Mouse (Mus musculus) testis, postnatal 14 days (tissue): ENCODE results near the gene Mettl16.
"Not testable (repeated sequence)": the region's sequence is repeated elsewhere in the genome, so short reads cannot be mapped to it uniquely, and the experiment has no call there.

ENCODE experiments used
- DNase-seq: peaks from one replicate; pipeline ENCODE4 v3.0.0; 2021; ENCODE audit warnings: low spot score

The Mettl16 gene

DNA sequence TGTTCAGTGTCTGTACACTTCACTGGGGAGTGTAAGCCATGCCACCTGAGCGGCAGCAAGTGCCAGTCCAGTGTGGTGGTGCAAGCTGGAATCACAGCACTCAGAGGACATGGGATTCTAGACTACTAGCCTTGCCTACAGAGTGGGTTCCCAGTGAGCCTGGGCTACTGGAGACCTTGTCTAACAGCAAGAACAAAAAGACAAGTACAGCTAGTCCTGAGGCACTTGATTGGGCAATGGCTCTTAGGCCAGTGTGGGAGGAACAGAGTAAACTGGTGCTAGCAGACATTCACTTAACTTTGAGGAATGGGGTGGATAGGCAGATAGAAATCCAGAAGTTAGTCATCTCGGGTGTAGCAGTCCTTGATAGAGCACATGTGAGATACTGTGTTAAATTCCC is 1.8 kb downstream of the Mettl16 start:
- DNase-seq: no peak

DNA sequence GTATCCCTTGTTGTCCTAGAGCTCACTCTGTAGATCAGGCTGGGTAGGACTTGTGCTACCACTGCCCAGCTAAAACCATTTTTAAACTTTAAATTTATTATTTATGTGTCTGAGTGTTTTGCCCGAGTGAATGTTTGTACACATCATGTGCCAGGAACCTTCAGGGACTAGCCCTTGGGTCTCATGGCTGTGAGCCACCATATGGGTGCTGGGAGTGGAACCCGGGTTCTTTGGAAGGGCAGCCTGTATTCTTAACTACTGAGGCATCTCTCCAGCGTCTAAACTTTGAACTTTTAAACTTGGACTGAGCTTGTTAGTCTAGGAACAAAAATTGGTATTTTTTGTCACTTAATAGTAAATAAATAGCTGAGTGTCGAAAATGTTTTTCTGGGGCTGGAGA is 22.2 kb downstream of the Mettl16 start:
- DNase-seq: no peak

DNA sequence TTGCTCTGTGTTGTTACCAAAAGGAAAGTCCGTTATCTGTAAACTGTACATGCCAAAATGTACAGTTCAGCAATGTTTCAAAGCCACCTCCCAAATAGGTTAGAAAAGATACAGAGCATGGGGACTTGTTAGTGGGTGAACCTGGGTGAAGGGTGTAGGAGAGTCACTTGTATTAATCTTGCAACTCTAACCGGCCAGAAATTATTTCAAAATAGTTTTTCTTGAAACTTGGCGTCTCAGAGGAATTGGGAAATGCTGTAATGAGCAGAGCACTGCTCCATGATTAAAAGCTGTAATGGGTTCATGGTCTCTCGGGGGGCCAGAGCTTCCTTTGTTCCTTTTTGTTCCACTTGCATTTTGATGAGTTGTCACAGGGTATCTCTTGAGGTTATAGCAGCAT is 30.0 kb downstream of the Mettl16 start:
- DNase-seq: no peak

DNA sequence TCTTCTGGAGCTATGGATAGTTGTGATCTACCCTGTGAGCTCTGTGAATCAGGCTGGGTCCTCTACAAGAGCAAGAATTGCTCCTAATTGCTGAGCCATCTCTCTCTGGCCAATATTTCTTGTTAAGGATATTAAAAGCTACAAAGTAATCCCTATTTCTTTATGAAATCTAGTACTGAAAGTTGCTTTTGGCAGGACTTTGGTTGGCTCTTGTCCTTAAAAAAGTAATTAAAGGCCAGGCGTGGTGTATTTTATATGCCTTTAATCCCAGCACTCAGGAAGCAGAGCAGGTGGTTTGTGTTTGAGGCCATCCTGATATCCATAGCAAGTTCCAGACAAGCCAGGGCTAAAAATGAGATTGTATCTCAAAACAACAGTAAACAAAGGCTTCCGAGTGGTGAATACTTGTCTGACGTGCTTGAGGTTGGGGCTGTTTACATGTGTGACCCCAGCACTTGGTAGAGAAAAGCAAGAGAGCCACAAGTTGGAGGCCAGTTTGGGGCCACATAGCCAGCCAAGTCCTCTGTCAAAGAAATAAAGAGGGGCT is 33.5 kb downstream of the Mettl16 start:
- DNase-seq: no peak

DNA sequence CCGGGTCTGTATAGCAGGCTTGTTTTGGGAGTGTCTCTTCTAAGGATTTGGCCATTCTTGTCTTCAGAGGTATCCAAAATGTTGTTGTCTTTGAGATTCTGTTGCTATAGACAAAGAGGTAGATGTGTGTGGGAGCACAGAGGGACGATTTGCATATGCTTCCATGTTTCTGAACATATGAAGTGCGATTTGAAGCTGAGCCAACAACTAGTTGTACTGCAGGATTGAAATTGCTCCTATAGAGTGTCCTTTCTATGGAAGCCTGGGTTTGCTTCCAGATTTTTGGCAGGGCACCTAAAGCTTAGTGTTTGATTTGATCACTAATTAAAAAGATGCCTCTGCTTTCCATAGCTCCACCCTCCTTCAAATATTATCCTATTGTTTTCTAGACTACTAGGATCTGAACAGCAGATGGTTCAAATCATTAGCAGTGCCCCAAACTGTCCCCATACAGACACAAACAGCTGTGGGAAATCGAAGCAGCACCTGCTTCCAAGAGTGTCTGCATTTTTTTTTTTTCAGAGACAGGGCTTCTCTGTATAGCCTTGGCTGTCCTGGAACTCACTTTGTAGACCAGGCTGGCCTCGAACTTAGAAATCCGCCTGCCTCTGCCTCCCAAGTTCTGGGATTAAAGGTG is 36.7 kb downstream of the Mettl16 start:
- no peak for DNase-seq

DNA sequence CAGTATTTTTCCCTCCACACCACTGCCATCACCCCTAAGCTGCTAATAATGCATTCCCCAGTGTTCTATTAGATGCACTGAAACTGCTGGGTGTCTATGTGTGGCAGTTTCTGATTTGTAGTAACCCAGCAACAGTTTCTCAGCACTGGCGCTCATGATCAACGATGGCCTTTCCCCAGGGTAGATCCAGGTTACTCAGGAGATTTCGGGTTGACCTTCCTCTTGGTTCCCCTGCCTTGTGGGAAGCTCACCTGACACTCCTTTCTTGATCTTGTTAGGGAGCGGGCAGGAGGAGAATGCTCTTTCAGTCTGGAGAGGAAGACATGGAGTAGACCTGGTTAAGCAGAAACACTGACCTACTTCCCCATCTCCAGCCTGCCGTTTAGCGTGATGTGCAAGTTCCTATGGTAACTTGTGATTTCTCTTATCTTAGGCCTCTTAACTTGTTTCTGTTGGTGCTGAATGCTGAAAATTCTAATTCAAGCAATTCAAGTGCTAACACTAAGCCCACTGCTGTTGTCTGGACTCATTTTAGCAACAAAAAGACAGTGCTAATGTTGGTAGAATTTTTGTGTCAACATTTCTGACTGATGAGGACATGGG is 37.7 kb downstream of the Mettl16 start:
- no peak for DNase-seq

DNA sequence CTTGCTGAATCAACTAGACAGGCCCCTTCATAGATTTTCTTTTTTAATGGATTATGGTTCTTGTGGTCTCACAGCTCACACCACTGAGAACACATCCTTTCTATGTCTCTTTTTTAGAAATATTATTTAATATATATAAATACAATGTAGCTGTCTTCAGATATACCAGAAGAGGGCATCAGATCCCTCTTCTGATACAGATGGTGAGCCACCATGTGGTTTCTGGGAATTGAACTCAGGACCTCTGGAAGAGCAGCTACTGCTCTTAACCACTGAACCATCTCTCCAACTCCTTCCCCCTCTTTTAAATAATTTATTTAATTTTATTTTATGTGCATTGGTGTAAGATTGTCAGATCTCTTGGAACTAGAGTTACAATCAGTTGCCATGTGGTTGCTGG is 39.5 kb downstream of the Mettl16 start:
- no peak for DNase-seq

DNA sequence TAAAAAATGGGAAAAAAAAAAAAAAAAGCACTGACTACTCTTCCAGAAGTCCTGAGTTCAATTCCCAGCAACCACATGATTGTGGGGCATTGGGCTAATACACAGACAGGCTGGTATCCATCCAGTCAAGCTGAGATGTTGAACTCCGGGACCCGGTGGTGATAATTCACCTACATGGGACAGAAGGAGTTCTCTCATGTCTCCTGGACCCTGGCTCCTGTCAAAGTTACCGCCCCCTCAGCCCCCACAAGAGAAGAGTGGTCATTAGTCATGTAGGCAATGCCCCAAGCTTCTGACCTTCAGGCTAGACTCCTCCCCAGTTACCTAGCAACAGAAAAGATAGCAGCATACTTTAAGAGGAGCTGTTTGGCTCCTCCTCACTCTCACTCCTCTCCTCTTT is 40.4 kb downstream of the Mettl16 start:
- DNase-seq: not testable (repeated sequence)

DNA sequence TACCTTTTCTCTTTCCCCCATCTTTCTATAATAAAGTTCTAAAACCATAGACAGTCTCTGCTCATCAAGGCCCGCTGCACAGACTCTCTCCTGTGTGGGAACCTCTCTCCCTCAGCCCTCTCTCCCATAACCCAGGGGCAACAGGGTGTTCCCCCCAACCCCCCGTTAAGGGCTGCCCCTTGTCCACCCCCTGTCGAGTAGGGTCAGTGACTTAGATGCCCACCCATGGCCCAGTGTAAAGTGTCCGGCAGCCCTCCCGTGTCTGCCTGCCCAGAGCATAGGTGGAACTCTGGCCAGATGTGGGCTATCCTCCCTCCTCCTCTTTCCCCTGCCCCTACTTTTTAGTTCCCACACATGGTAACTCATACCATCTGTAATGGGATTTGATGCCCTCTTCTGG is 40.9 kb downstream of the Mettl16 start:
- DNase-seq: no peak

DNA sequence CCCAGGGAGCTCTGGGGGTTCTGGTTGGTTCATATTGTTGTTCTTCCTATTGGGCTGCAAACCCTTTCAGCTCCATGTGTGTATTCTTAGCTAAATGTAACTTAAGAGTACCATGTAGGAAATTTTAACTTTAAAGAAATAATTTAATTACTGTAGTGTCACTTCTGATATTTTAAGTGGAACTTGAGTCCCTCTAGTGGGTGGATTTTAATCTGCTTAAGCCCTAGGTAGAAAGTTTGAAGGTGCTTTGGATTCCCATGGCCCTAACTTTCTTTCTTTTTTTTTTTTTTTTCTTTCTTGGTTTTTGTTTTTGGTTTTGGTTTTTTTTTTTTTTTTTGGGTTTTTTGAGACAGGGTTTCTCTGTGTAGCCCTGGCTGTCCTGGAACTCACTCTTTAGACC is 45.2 kb downstream of the Mettl16 start:
- DNase-seq: no peak

DNA sequence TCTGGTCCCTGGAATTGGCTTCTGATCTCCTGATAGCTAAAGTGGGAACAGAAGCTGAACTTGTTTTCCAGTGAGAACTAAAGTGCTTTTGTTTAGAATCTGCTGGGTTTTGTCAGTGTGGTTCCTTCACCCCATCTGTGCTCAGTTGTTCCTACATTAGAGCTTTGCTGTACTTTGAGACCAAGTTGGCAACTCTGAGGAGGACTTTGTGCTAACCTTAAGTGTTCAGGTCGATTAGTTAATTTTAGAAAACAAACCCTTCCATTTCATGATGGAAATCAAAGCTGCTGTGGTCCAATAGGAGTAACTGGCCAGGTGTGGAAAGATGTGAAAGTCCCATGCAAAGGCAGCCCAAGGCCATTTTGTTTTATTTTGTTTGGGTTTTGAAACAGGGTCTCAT is 50.3 kb downstream of the Mettl16 start:
- DNase-seq: no peak

DNA sequence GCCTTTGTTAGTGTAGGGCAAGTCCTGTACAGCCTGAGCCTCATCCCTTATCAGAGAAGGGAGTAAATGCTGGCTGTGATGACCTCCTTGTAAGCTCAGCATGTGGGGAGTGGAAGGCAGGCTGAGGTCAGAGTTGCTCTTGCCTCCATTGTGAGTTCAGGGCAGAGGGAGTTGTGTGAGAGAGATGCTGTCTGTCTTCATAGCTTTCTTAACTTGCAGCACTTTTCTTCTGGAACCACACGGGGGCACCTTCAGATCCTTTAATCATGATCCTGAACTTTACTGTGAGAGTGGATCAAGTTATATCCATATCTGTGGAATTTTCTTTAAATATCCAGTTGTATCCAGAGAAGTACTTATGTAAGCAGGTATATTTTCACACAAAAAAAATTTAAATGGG is 50.8 kb downstream of the Mettl16 start:
- no peak for DNase-seq

DNA sequence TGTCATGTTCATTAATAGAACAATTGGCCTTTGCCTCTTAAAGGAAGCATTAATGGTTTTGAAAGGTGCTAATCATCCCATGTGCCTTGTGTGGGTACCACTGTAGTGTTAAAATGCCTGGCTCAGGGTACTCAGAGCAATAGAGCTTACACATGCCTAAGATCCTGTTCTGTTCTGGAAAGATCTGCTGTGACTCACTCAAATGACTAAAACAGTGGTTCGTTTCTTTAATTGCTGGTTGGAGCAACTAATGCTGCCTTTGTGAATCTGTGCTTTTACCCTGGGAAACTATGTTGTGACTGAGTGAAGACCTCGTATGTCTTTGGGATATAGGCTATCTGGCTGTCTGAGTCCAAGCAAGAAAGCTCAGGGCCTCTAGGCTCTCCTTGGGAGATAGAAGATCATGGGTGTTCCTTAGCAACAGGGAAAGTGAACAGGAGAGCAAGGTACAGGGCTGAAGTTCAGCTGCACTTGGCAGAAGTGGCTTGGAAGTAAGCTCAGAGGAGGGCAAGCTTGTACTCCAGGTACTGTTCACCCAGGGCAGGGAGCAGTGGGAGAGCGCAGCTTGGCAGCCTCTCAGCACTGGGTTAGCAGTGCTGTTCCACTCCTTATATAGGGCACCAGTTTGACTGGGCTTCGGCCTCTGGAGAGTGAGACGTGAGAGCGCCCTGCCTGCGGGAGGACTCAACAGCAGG is 52.3 kb downstream of the Mettl16 start:
- DNase-seq: no peak

DNA sequence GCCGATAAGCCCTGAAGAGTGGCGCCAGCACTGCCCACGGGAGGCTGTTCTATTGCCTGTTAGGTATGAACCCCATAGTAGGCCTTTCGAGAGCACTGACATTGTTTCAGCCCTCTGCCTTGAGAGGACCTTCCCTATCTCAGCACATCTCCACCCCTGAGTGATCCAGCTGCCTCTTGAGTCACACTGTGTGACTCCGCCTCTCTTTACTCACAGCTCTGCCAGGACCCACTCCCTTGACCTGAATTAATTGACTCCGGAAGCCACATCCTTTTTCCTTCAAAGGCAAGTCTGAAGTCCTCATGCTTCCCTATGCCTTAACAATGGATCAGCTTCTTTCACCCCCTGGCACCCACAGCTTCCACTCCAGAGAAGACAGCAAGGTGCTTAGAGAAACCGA is 55.5 kb downstream of the Mettl16 start:
- DNase-seq: no peak

DNA sequence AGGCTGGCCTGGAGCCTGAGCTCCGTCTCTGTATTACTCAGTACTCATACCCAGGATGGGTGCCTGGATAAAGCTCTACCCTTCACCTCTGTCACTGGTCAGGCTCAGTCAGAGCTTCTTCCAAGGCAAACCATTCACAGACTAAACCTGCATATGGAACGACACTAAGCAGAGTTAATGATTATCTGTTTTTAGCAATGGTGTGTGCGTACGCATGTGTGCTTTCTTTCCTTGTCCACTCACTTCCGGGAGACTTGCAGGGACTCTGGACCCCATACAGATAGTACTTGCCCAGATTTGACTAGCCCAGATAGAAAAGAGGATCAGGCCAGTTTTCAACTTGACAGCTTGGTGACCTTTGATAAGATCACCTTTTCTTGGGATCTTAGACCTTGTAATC is 56.1 kb downstream of the Mettl16 start:
- no peak for DNase-seq

DNA sequence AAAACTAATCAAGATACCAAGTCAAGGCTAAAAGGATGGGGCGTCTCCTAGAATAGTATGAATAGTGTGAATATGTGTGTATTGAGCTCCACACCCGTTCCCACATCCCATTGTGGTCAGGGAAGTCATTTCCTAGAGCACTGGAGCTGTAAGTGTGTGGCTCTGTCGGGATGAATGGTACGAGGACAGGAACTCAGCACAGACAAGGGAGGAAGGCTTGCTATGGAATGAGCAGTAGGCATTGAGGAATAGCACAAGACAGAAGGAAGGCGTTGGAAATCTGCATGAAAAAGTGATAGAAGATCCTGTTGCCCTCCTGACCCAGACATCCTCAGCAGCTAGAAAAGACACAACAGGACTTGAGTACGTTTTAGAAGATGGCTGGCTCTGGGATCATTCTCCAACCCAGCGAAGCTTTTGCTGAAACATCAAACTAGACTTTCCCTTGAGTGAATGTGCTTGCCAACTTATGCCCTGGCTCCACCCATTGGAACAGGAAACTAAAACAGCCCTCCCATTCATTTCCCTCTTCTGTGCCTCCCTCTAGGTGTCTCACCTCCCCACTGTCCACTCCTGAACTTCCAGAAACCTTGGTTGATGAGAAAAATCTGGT is 57.3 kb downstream of the Mettl16 start:
- no peak for DNase-seq

DNA sequence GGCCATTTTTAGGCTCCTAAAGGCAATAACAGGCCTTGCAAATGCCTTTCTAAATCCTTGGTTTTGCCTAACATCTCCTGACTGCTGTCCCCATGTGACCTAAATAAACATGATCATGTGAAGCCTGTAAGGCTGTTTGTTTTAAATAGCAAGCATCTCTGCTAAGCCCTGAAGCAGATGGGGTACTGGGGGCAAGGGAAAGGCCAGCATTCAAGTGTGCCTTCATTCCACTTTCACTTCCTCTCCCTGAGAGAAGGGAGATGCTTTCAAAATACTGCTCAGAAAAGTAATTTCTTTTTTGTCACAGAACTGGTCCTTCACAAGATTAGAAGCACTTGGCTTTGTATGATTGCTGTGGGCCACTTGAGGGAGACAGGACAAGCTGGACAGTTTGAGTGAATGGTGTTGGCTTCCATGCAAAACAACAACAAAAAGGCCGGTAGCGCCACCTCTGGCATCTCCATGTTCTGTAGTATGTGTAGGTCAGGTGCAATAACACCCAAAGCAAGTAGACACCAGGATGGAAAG is 57.8 kb downstream of the Mettl16 start:
- DNase-seq: no peak

DNA sequence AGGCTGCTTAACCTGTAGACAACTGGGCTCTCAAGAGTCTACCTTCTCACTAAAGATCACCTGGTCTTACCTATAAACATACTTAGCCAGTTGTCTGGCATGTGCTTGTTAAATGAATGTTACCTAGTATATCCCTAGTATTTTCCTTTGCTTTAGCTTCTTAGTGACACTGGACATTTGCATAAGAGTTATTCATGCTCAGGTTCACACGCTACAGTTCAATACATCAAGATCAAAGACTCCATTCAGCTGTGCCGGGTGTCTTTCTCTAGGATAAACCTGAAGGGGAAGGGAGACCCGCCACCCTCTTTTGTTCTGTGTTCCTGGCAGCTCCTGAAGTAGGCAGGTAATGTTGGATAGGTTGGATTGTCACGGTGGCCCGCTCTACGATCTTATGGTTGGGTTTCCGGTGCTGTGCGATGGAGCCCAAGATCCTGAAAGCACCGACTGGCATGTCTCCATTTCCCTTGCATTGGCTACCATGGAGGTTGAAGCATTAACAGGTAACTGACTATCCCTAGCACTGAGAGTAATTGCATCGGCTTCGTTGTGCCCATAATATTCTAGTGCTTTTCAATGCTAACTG is 58.4 kb downstream of the Mettl16 start:
- DNase-seq: no peak

DNA sequence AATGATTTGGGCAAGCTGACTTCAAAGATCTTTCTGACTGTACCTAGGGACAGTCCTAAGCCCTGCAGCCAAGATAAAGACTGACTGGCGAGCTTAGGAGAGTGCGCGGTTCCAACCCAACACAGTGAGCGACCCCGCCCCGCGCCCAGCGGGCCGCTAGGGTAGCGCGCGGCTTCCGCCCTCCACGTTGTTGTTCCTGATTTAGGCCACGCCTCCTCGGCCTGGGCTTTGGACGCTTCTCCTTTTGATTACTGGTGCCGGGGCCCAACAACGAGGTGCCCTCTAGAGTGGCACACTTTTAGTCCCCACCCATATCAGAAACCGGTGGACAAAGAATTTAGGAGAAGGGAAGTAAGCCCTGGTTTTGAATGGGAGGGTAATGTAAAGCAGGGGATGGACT is 59.2 kb downstream of the Mettl16 start:
- peak; percentile 87 for DNase-seq

DNA sequence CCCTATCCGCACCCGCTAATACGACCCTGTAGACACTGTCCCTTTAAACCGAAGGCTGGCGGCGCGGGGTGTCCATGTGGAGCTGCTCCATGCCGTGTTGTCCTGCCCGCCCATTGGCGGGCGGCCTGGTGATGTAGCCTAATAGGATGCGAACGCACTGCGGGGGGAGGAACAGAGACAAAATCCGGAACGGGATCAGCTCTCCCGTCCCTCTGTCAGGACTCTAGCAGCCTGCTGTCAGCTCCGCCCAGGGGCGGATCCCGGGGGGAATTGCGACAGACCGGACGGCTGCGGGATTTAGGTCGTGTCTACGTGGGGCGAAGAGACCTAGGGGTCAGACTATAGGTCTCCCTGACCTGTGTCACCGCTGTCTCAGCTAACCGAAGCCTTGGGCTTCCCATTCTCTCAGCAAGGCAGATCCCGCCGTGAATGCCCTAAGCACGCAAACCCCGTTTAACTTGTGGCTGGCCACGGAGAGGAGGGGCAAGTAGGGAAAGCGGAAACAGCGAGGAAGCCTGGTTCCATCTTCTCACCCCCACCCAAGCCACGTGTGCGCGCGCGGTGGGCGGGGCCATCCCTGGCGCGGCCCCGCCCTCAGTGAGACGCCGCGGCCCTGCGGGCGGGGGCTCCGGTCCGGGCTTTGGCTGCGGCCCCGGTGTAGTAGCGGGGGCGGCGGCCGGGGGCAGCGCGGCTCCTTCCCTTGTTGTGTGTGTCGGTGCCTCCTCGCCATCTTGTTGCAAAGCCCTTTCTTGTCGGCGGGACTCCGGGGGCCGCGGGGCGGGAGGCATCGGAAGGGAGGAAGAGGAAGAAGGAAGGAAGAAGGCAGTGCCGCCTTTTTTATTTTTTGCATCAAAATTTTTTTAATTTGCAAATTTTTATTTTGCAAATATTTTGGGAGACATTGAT is 59.9 kb downstream of the Mettl16 start, which contains the start of gene Mnt:
TSS of gene Mnt (plus strand) at position 665 of the 906 bp plus-strand sequence.
- peak; percentile 98 for DNase-seq

DNA sequence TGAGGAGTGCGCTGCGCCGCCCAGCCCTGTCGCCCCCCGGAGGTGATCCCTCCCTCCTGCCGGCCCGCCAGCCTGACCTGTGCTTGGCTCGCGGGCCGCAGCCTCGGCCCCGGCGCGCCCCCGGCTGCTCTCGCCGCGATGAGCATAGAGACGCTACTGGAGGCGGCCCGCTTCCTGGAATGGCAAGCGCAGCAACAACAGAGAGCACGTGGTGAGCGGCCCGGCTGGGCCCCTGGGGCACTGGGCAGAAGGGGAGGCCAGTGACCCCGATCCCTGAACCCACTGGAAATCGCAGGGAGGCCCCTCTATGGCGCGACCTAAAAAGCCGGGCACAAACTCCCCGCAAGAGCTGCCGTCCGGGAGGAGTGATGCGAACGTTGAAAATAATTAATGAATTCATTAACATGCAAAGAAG is 60.6 kb downstream of the Mettl16 start:
- DNase-seq: peak; percentile 67
